Mouse (Mus musculus): Measurements from ENCODE around the gene F12. TPM values are rescaled to one million over a fixed set of nuclear protein-coding genes. Genes with fewer than 3 reads are reported as not detected.

Gene F12
- polyA plus RNA-seq, 1 experiment from 2014 or later, result not detected

GRCm38 (mm10) chr13:55429226-55429888 lies 2.8 kb upstream of the F12 start:
- 70% methylated on average over 12 of the region's 12 CpGs for WGBS
- ATAC-seq (ENCODE audit: low FRiP score), result no peak

GRCm38 (mm10) chr13:55420933-55421800 lies 5.4 kb downstream of the F12 start:
- H3K4me3 ChIP-seq (ENCODE audit: low read depth, low read length), result peak overlapping the region; percentile 17; the same call in 1 of the 2 replicates
- H3K4me2 ChIP-seq (replicated peaks; ENCODE audit: low read depth, low read length), result peak overlapping the region; percentile 30
- H3K36me3 ChIP-seq (ENCODE audit: control insufficient read depth, insufficient read depth, low read length), result no peaks in the 10 kb centered on the region
- DNase-seq (ENCODE audit: low spot score), result peak; percentile 73
- ATAC-seq (ENCODE audit: low FRiP score), result peak; percentile 54; the same call in 1 of the 2 replicates
- no peaks in the 10 kb centered on the region for H3K9me3 ChIP-seq (ENCODE audit: control insufficient read depth, low read length)
- peaks cover 3% of the 10 kb centered on the region; the same call in 1 of the 2 replicates for H3K4me1 ChIP-seq (replicated peaks; ENCODE audit: control insufficient read depth, insufficient read depth, low read length)
- H3K27ac ChIP-seq (ENCODE audit: low read depth, low read length), result no peak overlapping the region
- no peak overlapping the region; the same call in 1 of the 2 replicates for H3K9ac ChIP-seq (ENCODE audit: low read depth, low read length)
- 13% methylated on average over 35 of the region's 35 CpGs for WGBS
- peaks cover 40% of the 10 kb centered on the region for H3K27me3 ChIP-seq (ENCODE audit: control insufficient read depth, insufficient read depth, low read length)

More at GRCm38 (mm10) chr13:55429226-55429888, 2.8 kb upstream of the F12 start:
- no peak for DNase-seq (ENCODE audit: low spot score)
- Histone ChIP-seq H3K4me1 (replicated peaks; ENCODE audit: control insufficient read depth, insufficient read depth, low read length) (no peaks in the 10 kb centered on the region), H3K9ac (ENCODE audit: low read depth, low read length) (no peak overlapping the region), H3K9me3 (ENCODE audit: control insufficient read depth, low read length) (no peaks in the 10 kb centered on the region), H3K27ac (ENCODE audit: low read depth, low read length) (no peak overlapping the region), H3K4me2 (replicated peaks; ENCODE audit: low read depth, low read length) (no peak overlapping the region), H3K36me3 (ENCODE audit: control insufficient read depth, insufficient read depth, low read length) (no peaks in the 10 kb centered on the region), H3K27me3 (ENCODE audit: control insufficient read depth, insufficient read depth, low read length) (no peaks in the 10 kb centered on the region), H3K4me3 (ENCODE audit: low read depth, low read length) (no peak overlapping the region)

GRCm38 (mm10) chr13:55420018-55420932 lies 6.3 kb downstream of the F12 start:
- Histone ChIP-seq H3K9me3 (ENCODE audit: control insufficient read depth, low read length) (no peaks in the 10 kb centered on the region), H3K27ac (ENCODE audit: low read depth, low read length) (no peak overlapping the region), H3K36me3 (ENCODE audit: control insufficient read depth, insufficient read depth, low read length) (no peaks in the 10 kb centered on the region), H3K4me2 (replicated peaks; ENCODE audit: low read depth, low read length) (no peak overlapping the region; the same call in 1 of the 2 replicates), H3K27me3 (ENCODE audit: control insufficient read depth, insufficient read depth, low read length) (peaks cover 40% of the 10 kb centered on the region), H3K9ac (ENCODE audit: low read depth, low read length) (no peak overlapping the region), H3K4me3 (ENCODE audit: low read depth, low read length) (no peak overlapping the region), H3K4me1 (replicated peaks; ENCODE audit: control insufficient read depth, insufficient read depth, low read length) (peaks cover 3% of the 10 kb centered on the region; the same call in 1 of the 2 replicates)
- WGBS, result 30% methylated on average over 51 of the region's 51 CpGs
- DNase-seq (ENCODE audit: low spot score) (no peak), ATAC-seq (ENCODE audit: low FRiP score) (0 out of 2 replicates have a peak, but pooled peaks have one; percentile 40)

GRCm38 (mm10) chr13:55419142-55419541 lies 7.5 kb downstream of the F12 start:
- no peak for ATAC-seq (ENCODE audit: low FRiP score)
- 88% methylated on average over 5 of the region's 5 CpGs for WGBS
- H3K4me1 ChIP-seq (replicated peaks; ENCODE audit: control insufficient read depth, insufficient read depth, low read length), result peaks cover 3% of the 10 kb centered on the region; the same call in 1 of the 2 replicates

GRCm38 (mm10) chr13:55418004-55418403 lies 8.6 kb downstream of the F12 start:
- Histone ChIP-seq H3K27ac (ENCODE audit: low read depth, low read length) (no peak overlapping the region), H3K4me2 (replicated peaks; ENCODE audit: low read depth, low read length) (0 out of 2 replicates have a peak overlapping the region, but pooled peaks have one; percentile 17), H3K4me1 (replicated peaks; ENCODE audit: control insufficient read depth, insufficient read depth, low read length) (peaks cover 3% of the 10 kb centered on the region; the same call in 1 of the 2 replicates), H3K9me3 (ENCODE audit: control insufficient read depth, low read length) (no peaks in the 10 kb centered on the region), H3K4me3 (ENCODE audit: low read depth, low read length) (no peak overlapping the region), H3K27me3 (ENCODE audit: control insufficient read depth, insufficient read depth, low read length) (peaks cover 45% of the 10 kb centered on the region), H3K36me3 (ENCODE audit: control insufficient read depth, insufficient read depth, low read length) (no peaks in the 10 kb centered on the region), H3K9ac (ENCODE audit: low read depth, low read length) (0 out of 2 replicates have a peak overlapping the region, but pooled peaks have one; percentile 19)
- WGBS, result 12% methylated on average over 12 of the region's 12 CpGs
- peak; percentile 71; the same call in 1 of the 2 replicates for ATAC-seq (ENCODE audit: low FRiP score)
- peak; percentile 90 for DNase-seq (ENCODE audit: low spot score)

More at GRCm38 (mm10) chr13:55419142-55419541, 7.5 kb downstream of the F12 start:
- H3K27ac ChIP-seq (ENCODE audit: low read depth, low read length), result no peak overlapping the region
- no peak overlapping the region for H3K4me2 ChIP-seq (replicated peaks; ENCODE audit: low read depth, low read length)
- H3K9me3 ChIP-seq (ENCODE audit: control insufficient read depth, low read length), result no peaks in the 10 kb centered on the region
- no peaks in the 10 kb centered on the region for H3K36me3 ChIP-seq (ENCODE audit: control insufficient read depth, insufficient read depth, low read length)
- no peak overlapping the region for H3K9ac ChIP-seq (ENCODE audit: low read depth, low read length)
- no peak for DNase-seq (ENCODE audit: low spot score)
- H3K4me3 ChIP-seq (ENCODE audit: low read depth, low read length), result no peak overlapping the region
- H3K27me3 ChIP-seq (ENCODE audit: control insufficient read depth, insufficient read depth, low read length), result peaks cover 45% of the 10 kb centered on the region

GRCm38 (mm10) chr13:55414743-55415380 lies 11.7 kb downstream of the F12 start, which contains the start of gene Pfn3:
Pfn3 (minus strand) TSS chr13:55415232.
- Histone ChIP-seq H3K4me3 (ENCODE audit: low read depth, low read length) (peak within 1 kb of the TSS; percentile 31), H3K36me3 (ENCODE audit: control insufficient read depth, insufficient read depth, low read length) (no peaks in the 10 kb centered on the region), H3K4me2 (replicated peaks; ENCODE audit: low read depth, low read length) (peak within 1 kb of the TSS; percentile 62), H3K9ac (ENCODE audit: low read depth, low read length) (peak within 1 kb of the TSS; percentile 55), H3K9me3 (ENCODE audit: control insufficient read depth, low read length) (no peaks in the 10 kb centered on the region), H3K27ac (ENCODE audit: low read depth, low read length) (no peak within 1 kb of the TSS), H3K4me1 (replicated peaks; ENCODE audit: control insufficient read depth, insufficient read depth, low read length) (no peaks in the 10 kb centered on the region), H3K27me3 (ENCODE audit: control insufficient read depth, insufficient read depth, low read length) (peaks cover 21% of the 10 kb centered on the region)
- peak; percentile 71 for DNase-seq (ENCODE audit: low spot score)
- peak; percentile 45; the same call in 1 of the 2 replicates for ATAC-seq (ENCODE audit: low FRiP score)
- WGBS, result 11% methylated on average over 41 of the region's 41 CpGs

GRCm38 (mm10) chr13:55413333-55413732 lies 13.3 kb downstream of the F12 start:
- Histone ChIP-seq H3K27me3 (ENCODE audit: control insufficient read depth, insufficient read depth, low read length) (peaks cover 11% of the 10 kb centered on the region; the same call in 1 of the 2 replicates), H3K4me2 (replicated peaks; ENCODE audit: low read depth, low read length) (no peak overlapping the region), H3K4me3 (ENCODE audit: low read depth, low read length) (no peak overlapping the region), H3K27ac (ENCODE audit: low read depth, low read length) (no peak overlapping the region), H3K9me3 (ENCODE audit: control insufficient read depth, low read length) (no peaks in the 10 kb centered on the region), H3K9ac (ENCODE audit: low read depth, low read length) (no peak overlapping the region), H3K36me3 (ENCODE audit: control insufficient read depth, insufficient read depth, low read length) (no peaks in the 10 kb centered on the region), H3K4me1 (replicated peaks; ENCODE audit: control insufficient read depth, insufficient read depth, low read length) (no peaks in the 10 kb centered on the region)
- 81% methylated on average over 12 of the region's 12 CpGs for WGBS
- no peak for ATAC-seq (ENCODE audit: low FRiP score)
- DNase-seq (ENCODE audit: low spot score), result no peak

All from hindbrain, embryonic 11.5 days (tissue).